ENCODE assay signal across 8 mouse cellular contexts in genomic region chr1:43635718-43636117, GRCm38 (mm10).
DNase-seq lines count a peak whose midpoint lies in the region; ATAC-seq and TF ChIP-seq lines count a peak whose summit lies in the region.

No protein-coding gene starts in this region.

- peak; percentile 5 to 8 for DNase-seq in gastrocnemius, adult 8-10 months (ENCODE audit: low spot score in 2 of 2)
- no peak for DNase-seq in gastrocnemius, postnatal 10 days
- peak in 1 of 2 experiments; percentile 5 for DNase-seq in spleen, adult 2 months (ENCODE audit: low read depth in 1 of 2, low spot score in 2 of 2)
- DNase-seq in spleen, adult 12 weeks (ENCODE audit: low spot score) = no peak
- peak; percentile 11 for DNase-seq in cerebellum, adult 11-12 months
- DNase-seq in kidney, postnatal 10 days = peak; percentile 28
- peak; percentile 17 for DNase-seq in stomach, postnatal 0 days (ENCODE audit: low spot score)
- DNase-seq in neural tube, embryonic 10.5 days (ENCODE audit: extremely low spot score, low spot score) = no peak

- no peak overlapping the region for H3K9ac ChIP-seq in stomach, postnatal 0 days (ENCODE audit: low read length)

- H3K4me1 ChIP-seq in spleen, adult 2 months (ENCODE audit: control insufficient read depth, insufficient read depth, insufficient read length) = no peaks in the 10 kb centered on the region
- H3K4me1 ChIP-seq in stomach, postnatal 0 days (replicated peaks; ENCODE audit: control insufficient read depth, insufficient read depth) = no peaks in the 10 kb centered on the region

- no peak for TF ChIP-seq POLR2A in spleen, adult 2 months (IDR thresholded peaks at IDR 0.05; ENCODE audit: low read depth, low read length)

- ATAC-seq in stomach, postnatal 0 days (ENCODE audit: low FRiP score, low TSS enrichment) = 0 out of 2 replicates have a peak, but pooled peaks have one; percentile 59

- no peaks in the 10 kb centered on the region for H3K36me3 ChIP-seq in spleen, adult 2 months (ENCODE audit: control insufficient read depth, insufficient read depth, low read length)
- no peaks in the 10 kb centered on the region for H3K36me3 ChIP-seq in stomach, postnatal 0 days (ENCODE audit: control insufficient read depth, insufficient read depth, low read length)

- H3K9me3 ChIP-seq in stomach, postnatal 0 days (ENCODE audit: control insufficient read depth, low read length) = no peaks in the 10 kb centered on the region

- H3K4me3 ChIP-seq in spleen, adult 2 months (ENCODE audit: extremely low read depth, insufficient read depth, insufficient read length) = no peak overlapping the region
- H3K4me3 ChIP-seq in stomach, postnatal 0 days (ENCODE audit: low read depth, low read length) = no peak overlapping the region

- no peak for TF ChIP-seq EP300 in stomach, postnatal 0 days (optimal IDR thresholded peaks at IDR 0.05)

- H3K4me2 ChIP-seq in stomach, postnatal 0 days (replicated peaks; ENCODE audit: low read depth) = no peak overlapping the region

- TF ChIP-seq CTCF in spleen, adult 2 months (IDR thresholded peaks at IDR 0.05; ENCODE audit: extremely low read depth, insufficient read depth, insufficient read length, insufficient replicate concordance) = peak; percentile 24; the same call in 1 of the 2 replicates
- TF ChIP-seq CTCF in stomach, postnatal 0 days (IDR thresholded peaks at IDR 0.05; ENCODE audit: low read depth) = peak; percentile 76

- no peaks in the 10 kb centered on the region for H3K27me3 ChIP-seq in spleen, adult 2 months (ENCODE audit: control insufficient read depth, insufficient read depth, low read length)
- H3K27me3 ChIP-seq in stomach, postnatal 0 days (ENCODE audit: control insufficient read depth, insufficient read depth, low read length) = no peaks in the 10 kb centered on the region

- H3K27ac ChIP-seq in spleen, adult 2 months (ENCODE audit: insufficient read depth, low read length) = no peak overlapping the region
- no peak overlapping the region for H3K27ac ChIP-seq in stomach, postnatal 0 days (replicated peaks)

- 78% methylated on average over 3 of the region's 3 CpGs for WGBS in spleen, adult 2 months
- WGBS in stomach, postnatal 0 days = 73% methylated on average over 3 of the region's 3 CpGs

Comparison
In these comparisons a context has a peak if more than half of its experiments do, and no peak if none do; other contexts are left out.
1. DNase-seq: peak in gastrocnemius, adult 8-10 months (2 of 2), cerebellum, adult 11-12 months (single experiment), kidney, postnatal 10 days (single experiment) and stomach, postnatal 0 days (single experiment); none in gastrocnemius, postnatal 10 days (single experiment), spleen, adult 12 weeks (single experiment) and neural tube, embryonic 10.5 days (single experiment).